Mouse (Mus musculus) left cerebral cortex, postnatal 36 days (tissue): Measurements from ENCODE around the gene Gm21188. TPM values are rescaled to one million over a fixed set of nuclear protein-coding genes. Genes with fewer than 3 reads are reported as not detected.
"Not testable (repeated sequence)": the region's sequence is repeated elsewhere in the genome, so short reads cannot be mapped to it uniquely, and the experiment has no call there.

Experiments used
- DNase-seq, 2 experiments: peaks; one replicate each; pipeline ENCODE4 v3.0.0; 2021 to 2022; ENCODE audit warnings: low spot score in 2 of 2, mixed read lengths in 1 of 2
- intact Hi-C: fragments of 180-260 bp; cut with DNase I; formaldehyde crosslinking; loops from one replicate; pipeline ENCODE4 v1.15.1; 2025
- total RNA-seq, 2 experiments: library from RNA; stranded (reverse); gene quantifications; 2 replicates each; pipeline ENCODE4 v1.2.3; 2021

Gene Gm21188
- total RNA-seq, 2 experiments from 2014 or later = 0.20 TPM; not detected in 1

GRCm38 (mm10) chr13:120031676-120032075, 20.3 kb downstream of the Gm21188 start:
- intact Hi-C loops = not testable (repeated sequence)
- peak; percentile 57 to 58 for DNase-seq

GRCm38 (mm10) chr13:120027368-120027767, 24.6 kb downstream of the Gm21188 start:
- DNase-seq = peak; percentile 10 to 31
- intact Hi-C loops = not testable (repeated sequence)

- DNase-seq, intact Hi-C loops: not testable (repeated sequence)
Measured at GRCm38 (mm10) chr13:120026911-120027310, 25.1 kb downstream of the Gm21188 start, which contains the start of gene Gm36079. Gene Gm36079, minus strand, starts transcription at chr13:120027011.

- DNase-seq, intact Hi-C loops: not testable (repeated sequence)
Measured at GRCm38 (mm10) chr13:120026373-120026772, 25.6 kb downstream of the Gm21188 start.

GRCm38 (mm10) chr13:120025576-120025975, 26.4 kb downstream of the Gm21188 start:
- peak; percentile 32 to 41 for DNase-seq

GRCm38 (mm10) chr13:120025004-120025403, 27.0 kb downstream of the Gm21188 start:
- DNase-seq, intact Hi-C loops: not testable (repeated sequence)

More at GRCm38 (mm10) chr13:120025576-120025975, 26.4 kb downstream of the Gm21188 start:
- intact Hi-C loops = not testable (repeated sequence)

- intact Hi-C loops, DNase-seq: not testable (repeated sequence)
Measured at GRCm38 (mm10) chr13:120024581-120024980, 27.4 kb downstream of the Gm21188 start.

GRCm38 (mm10) chr13:120021477-120021876, 30.5 kb downstream of the Gm21188 start:
- intact Hi-C loops, DNase-seq: not testable (repeated sequence)

GRCm38 (mm10) chr13:120015348-120016007, 36.5 kb downstream of the Gm21188 start:
- intact Hi-C loops, DNase-seq: not testable (repeated sequence)

GRCm38 (mm10) chr13:120013962-120014361, 38.0 kb downstream of the Gm21188 start:
- DNase-seq, intact Hi-C loops: not testable (repeated sequence)

GRCm38 (mm10) chr13:120013544-120013943, 38.5 kb downstream of the Gm21188 start:
- intact Hi-C loops, DNase-seq: not testable (repeated sequence)

- intact Hi-C loops, DNase-seq: not testable (repeated sequence)
Measured at GRCm38 (mm10) chr13:120010068-120010467, 41.9 kb downstream of the Gm21188 start.

- DNase-seq, intact Hi-C loops: not testable (repeated sequence)
Measured at GRCm38 (mm10) chr13:119999215-119999614, 52.8 kb downstream of the Gm21188 start.

GRCm38 (mm10) chr13:119998442-119999086, 53.4 kb downstream of the Gm21188 start:
- intact Hi-C loops, DNase-seq: not testable (repeated sequence)

GRCm38 (mm10) chr13:119991917-119992496, 60.0 kb downstream of the Gm21188 start:
- DNase-seq, intact Hi-C loops: not testable (repeated sequence)

GRCm38 (mm10) chr13:119991264-119991663, 60.7 kb downstream of the Gm21188 start:
- DNase-seq, intact Hi-C loops: not testable (repeated sequence)
